Mouse (Mus musculus): ENCODE measurements around the gene Astn2.

Astn2 gene

DNA sequence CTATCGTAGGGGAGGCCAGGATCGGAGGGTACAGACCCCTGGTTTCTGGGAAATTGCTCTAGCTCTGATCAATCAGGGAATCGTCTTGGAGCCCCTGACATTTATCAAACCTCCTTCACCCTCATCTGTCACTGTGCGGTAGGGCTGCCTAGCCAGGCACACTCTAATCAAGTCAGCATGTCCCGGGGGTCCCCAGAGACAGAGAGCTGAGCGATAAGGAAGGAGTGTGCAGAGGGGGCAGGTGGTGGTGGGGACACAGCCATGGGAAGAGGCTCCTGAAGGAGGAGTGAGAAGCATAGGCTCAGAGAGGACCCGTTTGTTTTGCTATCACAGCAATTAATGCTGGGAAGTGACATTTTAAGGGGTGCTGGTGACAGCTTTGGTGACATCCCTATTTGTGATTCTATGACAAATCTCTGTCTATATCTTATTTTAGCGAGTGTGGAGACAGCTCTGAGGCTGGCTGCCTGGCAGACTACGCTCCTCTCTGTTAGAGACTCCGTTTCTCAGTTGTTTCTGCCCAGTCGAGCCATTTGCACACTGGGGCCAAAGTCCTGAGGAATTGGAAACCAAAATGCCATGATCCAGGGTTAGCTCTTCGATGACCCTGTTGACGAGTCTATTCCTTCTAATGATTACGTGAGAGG, 228.4 kb downstream of the Astn2 start:
- no peak for DNase-seq (ENCODE audit: extremely low read depth, insufficient read length, low spot score)

DNA sequence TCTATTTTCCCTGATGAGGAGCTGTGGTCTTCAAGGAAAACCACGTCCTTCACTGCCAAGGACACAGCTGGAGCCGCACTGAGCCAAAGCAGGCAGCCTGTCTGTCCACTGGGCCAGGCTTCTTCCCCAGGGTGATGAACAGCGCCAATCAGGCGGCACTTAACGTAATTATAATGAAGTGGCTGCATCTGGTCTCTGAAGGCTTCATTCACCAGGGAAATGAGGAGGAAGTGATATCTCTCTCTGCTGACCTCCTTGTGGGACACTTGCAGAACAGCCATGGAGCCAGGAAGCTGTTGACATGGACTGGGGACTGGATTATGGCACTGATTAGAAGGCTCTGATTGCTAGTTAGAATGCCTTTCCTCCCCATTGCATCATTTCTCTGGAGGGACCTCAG, 232.8 kb downstream of the Astn2 start:
- no peak for DNase-seq (ENCODE audit: extremely low read depth, insufficient read length, low spot score)

DNA sequence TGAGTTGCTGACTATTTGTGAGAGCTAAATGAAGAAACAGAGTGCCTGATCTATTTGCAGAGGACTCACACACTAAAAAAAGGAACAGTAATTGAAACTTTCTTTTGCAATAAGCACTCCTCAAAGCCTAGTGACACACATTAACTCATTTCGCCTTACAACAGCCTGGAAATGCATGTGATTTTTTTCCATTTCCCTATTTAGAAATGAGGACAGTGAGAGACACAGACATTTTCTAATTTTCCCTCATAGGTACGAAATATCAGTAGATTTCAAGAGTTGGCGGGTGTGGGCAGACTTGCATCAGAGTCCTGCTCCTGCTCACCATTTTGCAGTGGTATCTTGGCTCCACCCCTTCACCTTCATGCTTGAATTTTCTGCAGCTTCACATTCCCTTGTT, 233.6 kb downstream of the Astn2 start:
- no peak for DNase-seq (ENCODE audit: extremely low read depth, insufficient read length, low spot score)

DNA sequence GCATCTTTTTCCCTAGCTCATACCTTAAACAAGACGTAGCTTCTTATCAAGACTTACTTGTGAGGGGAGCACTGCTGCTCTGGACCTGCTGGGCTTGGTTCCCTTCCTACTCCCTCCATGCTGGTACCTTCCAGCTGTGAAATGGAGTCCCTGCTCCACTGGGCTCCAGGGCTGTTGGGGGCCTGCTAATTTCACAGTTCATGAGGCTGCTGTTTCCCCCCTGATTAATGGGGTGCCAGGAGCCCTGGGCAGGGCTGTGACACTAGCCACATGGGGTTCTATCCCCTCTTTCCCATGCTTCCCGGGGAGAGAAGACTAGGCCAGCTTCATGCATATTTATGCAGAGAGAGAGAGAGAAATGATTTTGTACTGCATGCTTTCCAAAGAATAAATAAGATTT, 234.9 kb downstream of the Astn2 start:
- no peak for DNase-seq (ENCODE audit: extremely low read depth, insufficient read length, low spot score)

DNA sequence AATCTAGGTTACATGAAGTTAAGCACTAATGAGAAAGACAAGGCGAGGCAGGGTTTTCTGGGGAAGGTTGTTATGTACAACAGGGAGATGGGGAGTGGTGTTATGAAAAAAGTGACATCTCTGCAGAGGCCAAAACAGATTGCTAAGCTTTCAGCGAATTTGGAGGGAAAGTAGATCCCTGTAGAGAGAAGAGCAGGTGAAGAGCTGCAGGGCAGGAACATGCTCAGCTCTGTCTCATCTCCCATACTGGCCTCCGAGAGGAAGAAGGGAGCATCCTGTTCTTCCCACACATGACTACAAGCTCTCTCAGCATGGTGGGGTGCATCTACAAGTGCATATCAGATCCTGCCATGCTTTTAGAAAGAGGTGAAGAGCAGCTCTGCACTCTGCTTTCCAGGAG, 245.7 kb downstream of the Astn2 start:
- DNase-seq (ENCODE audit: extremely low read depth, insufficient read length, low spot score): no peak

DNA sequence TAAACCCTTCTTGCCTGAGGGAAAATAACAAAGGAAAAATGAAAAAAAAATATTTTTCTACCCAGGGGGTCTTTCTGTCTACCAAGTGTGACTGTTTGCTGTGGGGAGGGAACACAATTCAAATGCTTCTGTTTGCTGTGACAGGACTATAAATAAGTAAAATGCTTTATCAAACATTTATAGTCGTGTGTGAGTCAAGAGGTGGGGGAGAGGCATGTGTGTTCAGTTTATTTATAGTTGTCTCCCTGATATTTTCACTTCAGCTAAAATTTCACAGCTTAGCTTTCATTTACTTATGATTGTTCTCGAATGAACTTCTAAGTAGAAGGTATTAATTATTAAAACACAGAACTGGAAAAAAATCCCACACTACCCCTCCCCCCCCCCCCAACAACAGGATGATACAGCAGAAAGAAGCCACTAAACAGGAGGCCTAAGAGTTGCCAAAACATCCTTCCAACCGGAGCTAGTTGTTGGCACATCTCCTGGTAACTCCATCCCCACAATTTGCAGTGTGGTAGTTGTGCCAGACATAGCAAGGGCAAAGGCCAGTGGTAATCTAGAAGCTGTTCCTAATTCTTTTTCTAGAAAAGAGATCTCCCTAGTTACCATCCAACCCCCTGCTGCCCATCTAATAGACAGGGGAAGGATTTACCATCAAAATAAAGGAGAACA, 246.8 kb downstream of the Astn2 start:
- DNase-seq (ENCODE audit: extremely low read depth, insufficient read length, low spot score): no peak

DNA sequence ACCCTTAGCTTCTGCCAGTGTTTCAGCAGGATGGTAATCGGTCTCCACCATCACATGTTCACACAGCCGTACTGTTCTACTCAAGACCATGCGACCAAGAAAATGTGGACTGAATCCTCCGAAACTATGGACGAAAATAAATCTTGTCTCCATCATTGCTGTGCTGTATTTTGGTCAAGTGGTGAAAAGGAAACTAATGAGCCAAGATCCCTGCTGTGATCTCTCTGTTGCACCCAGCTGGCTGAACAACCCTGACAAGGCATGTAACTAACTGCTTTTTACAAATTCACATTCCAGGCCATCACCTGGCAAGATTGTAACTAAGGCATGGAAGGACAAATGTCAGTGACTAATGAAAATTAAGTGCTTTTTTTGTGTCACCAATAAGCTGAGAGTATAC, 257.9 kb downstream of the Astn2 start:
- no peak for DNase-seq (ENCODE audit: extremely low read depth, insufficient read length, low spot score)

DNA sequence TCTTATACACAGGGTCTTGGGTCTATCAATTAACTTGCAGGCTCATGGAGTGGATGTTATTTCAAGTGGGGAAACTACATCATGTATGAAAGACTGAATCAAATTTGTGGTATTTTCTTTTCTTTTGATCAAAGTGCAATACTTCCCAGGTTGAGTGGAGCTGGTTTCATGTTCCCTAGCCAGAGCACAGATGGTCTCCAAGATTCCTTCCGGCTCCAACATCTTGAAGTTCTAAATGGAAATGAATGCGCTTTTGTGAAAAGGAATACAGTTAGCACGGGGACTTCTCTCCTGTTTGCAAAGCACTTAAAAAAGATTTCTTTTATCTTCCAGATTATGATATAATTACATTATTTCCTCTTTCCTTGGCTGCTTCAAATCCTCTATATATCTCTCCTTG, 278.2 kb downstream of the Astn2 start:
- no peak for DNase-seq (ENCODE audit: extremely low read depth, insufficient read length, low spot score)

DNA sequence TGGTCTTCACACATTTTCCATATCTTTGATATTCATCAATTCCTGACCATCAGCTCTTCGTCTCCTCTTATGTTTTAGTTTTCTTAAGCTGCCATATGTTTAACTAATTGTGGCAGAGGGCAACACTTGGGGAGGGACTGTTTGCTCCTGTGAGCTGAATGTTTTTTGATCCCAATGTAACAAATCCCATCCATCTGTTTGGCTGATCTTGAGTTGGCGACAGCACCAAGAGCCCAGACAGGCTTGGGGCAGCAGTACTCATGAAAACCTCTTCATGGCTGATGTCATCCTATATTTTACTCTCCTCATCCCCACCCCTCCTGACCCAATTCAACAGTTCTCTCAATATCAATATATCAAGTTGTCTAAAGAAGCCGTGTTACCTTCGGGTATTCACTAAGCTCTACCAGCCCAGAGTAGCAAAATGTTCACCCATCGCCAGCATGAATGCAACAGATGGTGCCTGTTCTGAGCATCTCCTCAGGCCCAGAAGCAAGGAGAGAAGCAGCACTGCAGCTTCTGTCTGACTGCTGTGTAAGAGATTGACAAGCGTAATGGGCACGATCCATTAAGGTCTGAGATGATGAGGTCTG, 281.5 kb downstream of the Astn2 start:
- no peak for DNase-seq (ENCODE audit: extremely low read depth, insufficient read length, low spot score)

DNA sequence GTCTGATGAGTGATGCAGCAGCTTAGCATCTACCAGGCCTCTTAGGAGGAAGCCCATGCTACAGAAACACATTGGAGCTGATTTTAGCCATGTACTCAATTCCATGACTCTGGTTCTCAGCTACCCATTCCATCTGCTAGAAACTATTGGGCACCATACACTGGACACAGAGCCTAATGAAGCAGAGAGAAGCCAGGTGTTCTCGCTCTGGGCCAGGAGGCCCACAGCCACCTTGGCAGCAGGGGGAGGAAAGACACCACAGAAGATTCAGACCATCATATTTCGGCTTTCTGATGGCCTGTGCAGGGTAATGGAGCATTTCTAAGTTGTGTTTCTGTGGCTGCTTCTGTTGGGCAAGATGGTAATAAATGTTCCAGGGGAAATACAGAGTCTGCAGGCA, 290.2 kb downstream of the Astn2 start:
- no peak for DNase-seq (ENCODE audit: extremely low read depth, insufficient read length, low spot score)

DNA sequence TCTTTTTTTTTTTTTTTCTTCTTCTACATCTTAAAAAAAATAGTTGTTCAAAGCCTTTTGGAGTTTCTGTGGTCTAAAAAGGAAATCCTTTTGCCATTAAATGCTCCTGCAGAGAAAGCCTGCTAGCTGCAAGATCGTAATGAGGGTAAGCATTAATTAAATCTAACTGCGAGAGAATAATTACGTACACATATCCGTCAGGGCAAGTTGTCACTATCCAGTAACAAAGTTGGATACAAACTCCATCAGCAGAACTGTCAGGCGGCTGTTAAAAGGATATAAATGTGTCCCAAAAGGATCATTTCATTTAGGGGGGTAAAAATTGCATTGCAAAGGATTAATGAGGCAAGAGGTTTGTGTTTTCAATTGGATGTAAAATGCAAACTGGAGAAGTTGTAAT, 302.4 kb downstream of the Astn2 start:
- DNase-seq (ENCODE audit: extremely low read depth, insufficient read length, low spot score): no peak

DNA sequence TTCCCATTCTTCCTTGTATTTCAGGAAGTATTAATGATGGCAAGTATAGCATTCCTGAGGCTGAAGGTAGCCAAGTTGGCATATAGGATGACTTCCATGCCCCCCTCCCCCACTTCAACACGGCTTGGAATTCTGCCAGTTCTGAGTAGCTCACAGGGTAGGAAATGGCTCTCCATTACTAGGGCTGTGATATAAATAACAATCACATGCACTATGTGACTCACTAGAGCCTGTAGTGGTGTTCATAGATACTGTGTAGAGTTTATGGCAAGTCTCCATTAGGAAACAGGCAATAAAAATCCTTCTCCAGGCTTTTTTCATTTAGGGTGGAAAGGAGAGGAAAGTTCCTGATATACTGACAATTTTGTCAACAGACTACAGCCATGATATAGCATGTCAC, 306.8 kb downstream of the Astn2 start:
- no peak for DNase-seq (ENCODE audit: extremely low read depth, insufficient read length, low spot score)

DNA sequence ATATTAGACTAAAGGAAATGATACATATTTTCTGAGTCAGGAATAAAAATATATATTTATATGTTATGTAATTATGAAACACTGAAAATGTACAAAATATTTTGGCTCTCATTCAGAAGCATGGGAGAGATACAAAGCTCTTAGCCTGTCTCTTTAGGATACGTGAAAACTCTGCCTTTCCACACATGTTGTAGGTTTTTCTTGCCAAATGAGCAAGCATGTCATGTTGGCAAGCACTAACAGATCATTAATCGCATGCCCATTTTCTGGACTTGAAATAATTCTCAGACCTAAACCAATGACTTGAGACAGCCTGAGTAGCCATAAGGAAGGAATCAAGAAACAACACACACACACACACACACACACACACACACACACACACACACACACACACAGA, 308.3 kb downstream of the Astn2 start:
- no peak for DNase-seq (ENCODE audit: extremely low read depth, insufficient read length, low spot score)

DNA sequence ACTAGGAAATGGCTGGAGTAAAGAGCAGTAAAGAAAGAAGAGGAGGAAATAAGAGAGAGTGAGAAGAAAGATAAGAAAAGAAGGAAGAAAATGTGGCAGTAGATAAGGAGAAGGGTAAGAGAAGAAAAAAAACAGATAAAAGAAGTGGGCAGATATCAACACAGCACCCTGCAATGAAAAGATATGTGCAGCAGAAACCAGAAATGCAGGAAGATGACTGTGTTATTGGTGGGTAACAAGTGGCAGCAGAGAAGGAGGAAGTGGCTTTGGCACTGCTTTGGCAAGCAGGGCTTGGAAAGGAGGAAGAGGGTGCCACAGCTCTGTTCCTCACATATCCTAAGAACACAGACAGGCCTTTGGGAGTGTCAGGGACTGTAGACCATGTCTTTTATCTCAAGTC, 347.2 kb downstream of the Astn2 start:
- no peak for DNase-seq (ENCODE audit: extremely low read depth, insufficient read length, low spot score)

DNA sequence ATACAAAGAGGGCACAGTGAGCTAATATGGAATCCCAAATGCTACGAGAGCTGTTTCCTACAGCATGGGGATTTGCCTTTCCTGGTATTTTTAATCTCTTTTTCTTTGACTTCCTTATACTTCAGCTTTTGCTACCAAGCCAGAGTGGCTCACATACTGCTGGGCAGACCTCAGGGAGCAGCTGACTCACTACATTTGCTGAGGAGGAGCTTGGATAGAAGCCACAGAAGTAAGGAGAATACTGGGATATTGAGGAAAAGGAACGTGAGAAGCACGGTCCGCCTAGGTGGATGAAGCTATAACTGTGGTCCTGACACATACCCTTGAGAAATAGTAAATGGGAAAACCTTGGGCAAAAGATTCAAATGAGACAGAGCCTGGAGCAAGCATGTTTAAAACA, 348.7 kb downstream of the Astn2 start:
- no peak for DNase-seq (ENCODE audit: extremely low read depth, insufficient read length, low spot score)

DNA sequence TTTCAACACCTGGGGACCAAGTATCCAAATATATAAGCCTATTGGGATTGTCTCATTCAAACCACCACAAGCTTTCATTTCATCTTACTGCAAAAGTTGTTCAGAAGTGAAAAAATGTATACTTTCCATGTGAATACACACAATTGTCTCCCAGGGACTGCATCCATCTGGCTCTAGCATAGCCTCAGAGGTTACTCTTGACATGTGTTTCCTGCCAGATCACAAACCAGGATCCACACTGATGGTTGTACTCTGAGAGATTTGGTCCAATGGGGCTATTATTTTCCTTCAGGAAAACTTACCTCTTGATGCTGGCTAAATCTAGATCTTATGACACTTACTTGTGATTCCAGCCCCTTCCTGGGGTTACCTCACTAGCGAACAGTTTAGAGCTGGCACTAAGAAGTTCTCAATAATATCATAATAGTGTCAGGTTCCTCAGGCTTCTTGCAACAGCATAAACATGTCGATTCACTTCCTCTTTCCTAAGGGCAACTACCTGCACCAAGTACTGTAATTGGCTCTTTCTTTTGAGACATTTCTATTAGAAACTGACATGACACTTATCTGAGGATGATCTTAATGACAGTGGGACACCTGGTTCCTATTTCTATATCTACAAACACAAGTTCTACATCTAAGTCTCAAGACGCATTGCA, 361.3 kb downstream of the Astn2 start:
- DNase-seq (ENCODE audit: extremely low read depth, insufficient read length, low spot score): no peak

DNA sequence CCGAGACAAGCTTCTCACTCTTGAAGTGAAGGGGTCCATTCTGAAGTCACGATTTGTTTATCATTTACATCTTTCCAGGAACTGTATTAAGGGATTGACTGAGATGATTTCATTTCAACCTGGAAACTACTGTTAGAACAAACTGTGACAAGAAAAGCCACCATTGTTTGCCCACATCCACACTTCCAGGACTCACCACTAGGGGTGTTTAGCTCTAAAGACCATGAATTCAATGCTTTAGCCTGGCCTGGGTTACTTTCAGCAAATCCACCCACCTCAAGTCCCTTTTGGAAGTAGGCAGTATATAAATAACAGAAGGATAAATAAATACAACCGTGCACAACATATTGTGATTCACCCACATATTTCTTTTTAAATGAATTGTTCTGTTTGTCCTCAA, 370.6 kb downstream of the Astn2 start:
- no peak for DNase-seq (ENCODE audit: extremely low read depth, insufficient read length, low spot score)

DNA sequence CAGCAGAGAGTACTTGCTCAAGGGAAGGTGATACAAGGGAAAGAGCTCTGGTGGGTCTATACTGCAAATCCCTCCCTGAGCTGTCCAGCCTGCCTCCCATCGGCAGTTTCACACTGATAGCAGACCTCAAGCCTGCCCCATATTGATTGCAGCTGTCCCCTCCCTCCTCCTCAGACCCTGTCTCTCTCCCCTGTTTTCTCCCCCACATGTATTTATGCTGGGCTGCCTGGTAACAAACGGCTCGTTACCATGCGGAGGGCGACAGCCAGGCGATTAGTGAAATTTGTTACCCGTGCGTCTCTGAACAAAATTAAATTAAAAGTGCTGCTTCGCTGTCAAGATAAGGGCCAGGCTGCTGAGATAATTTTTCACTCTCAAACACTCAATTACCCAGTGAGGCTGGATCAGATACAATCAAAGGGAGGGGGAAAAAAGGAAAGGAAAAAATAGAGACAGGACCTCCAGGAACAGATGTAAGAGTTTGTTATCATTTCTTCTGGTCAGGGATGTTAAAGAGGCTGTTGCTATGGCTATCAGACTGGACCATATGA, 373.0 kb downstream of the Astn2 start:
- DNase-seq (ENCODE audit: extremely low read depth, insufficient read length, low spot score): no peak

DNA sequence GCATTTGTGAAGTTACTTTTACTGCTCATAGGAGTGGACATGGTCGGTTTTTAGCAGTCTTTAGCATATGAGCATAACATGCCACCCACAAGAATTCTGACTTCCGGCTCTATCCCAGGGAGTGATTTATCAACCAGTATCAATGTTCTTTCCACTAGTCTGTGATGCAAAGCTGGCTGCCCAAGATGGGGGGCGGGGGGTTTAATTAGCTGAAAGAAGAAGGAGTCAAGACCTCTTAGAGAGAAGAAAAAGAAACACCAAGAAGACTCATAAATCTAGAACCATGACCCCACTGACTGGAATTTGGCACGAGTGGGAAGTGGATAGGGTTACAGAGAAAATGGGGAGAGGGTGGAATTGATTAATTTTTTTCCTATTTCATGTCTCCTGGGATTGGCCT, 374.5 kb downstream of the Astn2 start:
- DNase-seq (ENCODE audit: extremely low read depth, insufficient read length, low spot score): no peak

DNA sequence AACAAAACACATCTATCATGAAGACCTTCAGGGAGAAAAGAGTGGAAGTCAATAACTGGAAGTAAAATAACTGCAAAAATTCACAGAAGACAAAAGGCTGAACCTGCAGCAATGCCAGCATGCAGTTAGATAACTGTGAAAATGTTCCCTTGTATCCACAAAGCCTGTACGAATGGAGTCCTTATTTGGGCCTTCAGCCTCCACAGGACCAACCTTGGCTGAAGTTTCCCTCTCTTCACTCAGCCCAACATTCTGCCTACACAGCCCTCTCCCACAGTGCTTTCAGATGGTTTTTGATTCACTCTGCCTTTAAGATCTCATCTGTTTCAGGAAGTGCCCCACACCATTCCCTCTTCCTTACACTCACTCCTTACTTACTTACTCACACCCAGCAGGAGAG, 376.5 kb downstream of the Astn2 start:
- no peak for DNase-seq (ENCODE audit: extremely low read depth, insufficient read length, low spot score)

DNA sequence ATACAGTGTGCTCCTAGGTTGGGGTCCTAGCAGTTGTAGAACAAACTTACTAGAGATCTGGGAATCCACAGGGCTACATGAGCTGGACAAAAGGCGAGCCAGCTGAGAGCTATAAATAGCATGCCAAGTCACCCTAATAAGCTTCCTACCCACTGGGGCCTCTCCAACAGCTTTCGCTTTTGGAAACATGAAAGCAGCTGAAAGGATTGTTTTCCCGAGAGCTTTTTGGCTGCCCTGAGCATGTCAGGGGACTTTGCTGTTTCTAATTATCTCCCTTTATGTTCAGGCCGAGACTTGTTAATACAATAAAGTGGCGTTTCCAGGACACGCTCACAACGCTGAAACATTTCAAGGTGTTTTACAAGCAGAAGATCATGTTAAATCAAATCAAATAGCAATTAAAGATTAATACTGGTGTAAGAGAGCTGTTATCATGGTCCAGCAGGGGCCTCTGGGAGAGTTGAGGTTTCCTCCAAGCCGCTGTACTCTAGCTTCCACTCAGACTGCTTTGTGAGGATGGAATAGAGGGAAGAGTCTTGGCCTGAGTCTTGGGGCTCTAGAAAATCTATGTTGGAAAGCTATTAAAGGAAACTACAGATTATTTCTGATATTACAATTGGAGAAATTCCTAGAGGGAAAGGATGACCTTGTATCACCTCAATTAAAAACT, 378.9 kb downstream of the Astn2 start:
- DNase-seq (ENCODE audit: extremely low read depth, insufficient read length, low spot score): no peak
